Comparison of ENCODE assay signal across 10 mouse cellular contexts in the genomic region with DNA sequence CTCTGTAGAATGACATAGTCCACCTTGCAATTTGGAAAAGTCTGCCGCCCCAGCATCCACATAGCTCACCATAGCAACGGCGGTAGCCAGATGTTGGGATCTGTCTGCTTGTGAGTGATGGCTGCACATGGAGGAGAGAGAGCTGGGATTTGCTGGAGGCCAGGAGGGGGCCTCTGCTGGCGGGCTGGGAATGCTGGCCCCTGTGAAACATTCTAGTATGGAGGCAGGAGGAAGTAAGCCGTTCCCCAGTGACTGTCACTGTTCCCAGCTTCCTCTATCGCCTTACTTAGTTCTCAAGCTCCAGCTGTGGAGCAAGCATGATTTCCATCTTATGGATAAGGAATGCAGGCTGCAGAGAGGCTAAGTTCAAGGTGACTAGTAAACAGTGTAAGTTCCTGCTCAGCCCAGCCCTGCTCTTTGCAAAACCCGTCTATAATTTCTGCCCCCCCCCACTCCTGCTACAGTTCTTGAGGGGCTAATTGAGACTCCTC. TPM values are rescaled to one million over a fixed set of nuclear protein-coding genes. Genes with fewer than 3 reads are reported as not detected.
A peak's percentile ranks its signal among the peaks of the same experiment; 100 is the strongest.
DNase-seq lines count a peak whose midpoint lies in the region; ATAC-seq lines count a peak whose summit lies in the region.
"Had no signal": no experiment of that assay in that cellular context is flagged by ENCODE, and none has a peak within 500 bp of the region (broad histone marks: within the 10 kb centered on the region; RNA-seq: fewer than 3 reads in every experiment).

No protein-coding gene starts in this region.

- DNase-seq in kidney, postnatal 14 days: no peak
- DNase-seq in forebrain, embryonic 11.5 days (ENCODE audit: low spot score): no peak
- DNase-seq in neural tube, embryonic 10.5 days (ENCODE audit: extremely low spot score, low spot score): peak; percentile 77
- no peak for DNase-seq in cerebellum, adult 9-10 months
- no peak for DNase-seq in retina, postnatal 1 day
- no peak for DNase-seq in layer of hippocampus, adult 11-12 months (ENCODE audit: low spot score)

- 7% methylated on average over 7 of the region's 7 CpGs for WGBS in kidney, embryonic 15.5 days
- WGBS in forebrain, embryonic 11.5 days: 24% methylated on average over 7 of the region's 7 CpGs
- WGBS in hindbrain, embryonic 15.5 days: 11% methylated on average over 7 of the region's 7 CpGs

- H3K36me3 ChIP-seq in kidney, embryonic 15.5 days: peaks cover 70% of the 10 kb centered on the region
- H3K36me3 ChIP-seq in forebrain, embryonic 11.5 days (ENCODE audit: control insufficient read depth, insufficient read depth, low read length): no peaks in the 10 kb centered on the region
- peaks cover 20% of the 10 kb centered on the region; the same call in 1 of the 2 replicates for H3K36me3 ChIP-seq in hindbrain, embryonic 15.5 days

- peak; percentile 73 for ATAC-seq in kidney, embryonic 15.5 days (replicated peaks; ENCODE audit: low FRiP score)
- ATAC-seq in forebrain, embryonic 11.5 days (replicated peaks; ENCODE audit: low FRiP score): 0 out of 2 replicates have a peak, but pooled peaks have one; percentile 36
- peak; percentile 47; the same call in 1 of the 2 replicates for ATAC-seq in hindbrain, embryonic 15.5 days (ENCODE audit: low FRiP score, low read depth)

- H3K9me3 ChIP-seq in kidney, embryonic 15.5 days (replicated peaks): no peaks in the 10 kb centered on the region
- no peaks in the 10 kb centered on the region for H3K9me3 ChIP-seq in forebrain, embryonic 11.5 days (ENCODE audit: control insufficient read depth, low read length)
- H3K9me3 ChIP-seq in hindbrain, embryonic 15.5 days: no peaks in the 10 kb centered on the region

- H3K27ac ChIP-seq in kidney, embryonic 15.5 days: peak overlapping the region; percentile 79
- no peak overlapping the region for H3K27ac ChIP-seq in forebrain, embryonic 11.5 days (ENCODE audit: low read depth, low read length)
- peak overlapping the region; percentile 30 for H3K27ac ChIP-seq in hindbrain, embryonic 15.5 days (replicated peaks)
- H3K27ac ChIP-seq: macrophage had no signal

- no peak overlapping the region for H3K9ac ChIP-seq in kidney, embryonic 15.5 days
- no peak overlapping the region for H3K9ac ChIP-seq in forebrain, embryonic 11.5 days (ENCODE audit: low read length)
- no peak overlapping the region for H3K9ac ChIP-seq in hindbrain, embryonic 15.5 days

- no peak overlapping the region for H3K4me2 ChIP-seq in kidney, embryonic 15.5 days
- no peak overlapping the region for H3K4me2 ChIP-seq in forebrain, embryonic 11.5 days (ENCODE audit: low read depth, low read length, severe bottlenecking)
- H3K4me2 ChIP-seq in hindbrain, embryonic 15.5 days: no peak overlapping the region

- H3K4me1 ChIP-seq in kidney, embryonic 15.5 days: peaks cover 26% of the 10 kb centered on the region
- peaks cover 8% of the 10 kb centered on the region for H3K4me1 ChIP-seq in forebrain, embryonic 11.5 days (replicated peaks; ENCODE audit: control insufficient read depth, insufficient read depth, low read length)
- peaks cover 23% of the 10 kb centered on the region for H3K4me1 ChIP-seq in hindbrain, embryonic 15.5 days (replicated peaks)

- H3K27me3 ChIP-seq in kidney, embryonic 15.5 days: no peaks in the 10 kb centered on the region
- no peaks in the 10 kb centered on the region for H3K27me3 ChIP-seq in forebrain, embryonic 11.5 days (ENCODE audit: control insufficient read depth, insufficient read depth, low read length)
- no peaks in the 10 kb centered on the region for H3K27me3 ChIP-seq in hindbrain, embryonic 15.5 days
- H3K27me3 ChIP-seq: CH12.LX had no signal

- no peak overlapping the region for H3K4me3 ChIP-seq in kidney, embryonic 15.5 days (replicated peaks)
- no peak overlapping the region for H3K4me3 ChIP-seq in forebrain, embryonic 11.5 days (ENCODE audit: low read depth, low read length)
- H3K4me3 ChIP-seq in hindbrain, embryonic 15.5 days: no peak overlapping the region

RNA-seq across cellular contexts. Expression of gene Dnmt3a, which starts 37.6 kb away (rescaled TPM):
- 124 and 132 TPM in 2 replicates for polyA plus RNA-seq in kidney, embryonic 15.5 days (2015; fragmentation: Nextera tagmentation; extraction: Ambion mirVana)
- polyA plus RNA-seq in forebrain, embryonic 11.5 days (2014; fragmentation: Nextera tagmentation; extraction: Ambion mirVana): 102 and 104 TPM in 2 replicates
- polyA plus RNA-seq in hindbrain, embryonic 15.5 days (2015; fragmentation: Nextera tagmentation; extraction: Ambion mirVana): 109 and 144 TPM in 2 replicates
